18 mouse cellular contexts compared by ENCODE assay signal in genomic region chr6:72937430-72937829, GRCm38 (mm10). TPM values are rescaled to one million over a fixed set of nuclear protein-coding genes. Genes with fewer than 3 reads are reported as not detected.
DNase-seq lines count a peak whose midpoint lies in the region; ATAC-seq and TF ChIP-seq lines count a peak whose summit lies in the region.
"Had no signal": no experiment of that assay in that cellular context is flagged by ENCODE, and none has a peak within 500 bp of the region (broad histone marks: within the 10 kb centered on the region; RNA-seq: fewer than 3 reads in every experiment).

No protein-coding gene starts in this region.

- no peak overlapping the region for H3K4me3 ChIP-seq in bone marrow, adult 2 months (replicated peaks; ENCODE audit: control insufficient read depth, low read depth, low read length)
- H3K4me3 ChIP-seq in megakaryocyte, embryonic 14.5 days (replicated peaks) = peak overlapping the region; percentile 88
- no peak overlapping the region for H3K4me3 ChIP-seq in midbrain, embryonic 14.5 days (replicated peaks; ENCODE audit: low read depth, low read length)
- H3K4me3 ChIP-seq: heart, embryonic 12.5 days; limb, embryonic 13.5 days had no signal

- H3K27me3 ChIP-seq in megakaryocyte, embryonic 14.5 days (replicated peaks) = peaks cover 1% of the 10 kb centered on the region
- no peaks in the 10 kb centered on the region for H3K27me3 ChIP-seq in midbrain, embryonic 14.5 days (ENCODE audit: control insufficient read depth, insufficient read depth, low read length)
- H3K27me3 ChIP-seq: heart, embryonic 12.5 days; limb, embryonic 13.5 days had no signal

- H3K9ac ChIP-seq in midbrain, embryonic 14.5 days (replicated peaks; ENCODE audit: low read length) = no peak overlapping the region
- H3K9ac ChIP-seq: heart, embryonic 12.5 days; limb, embryonic 13.5 days had no signal

- H3K4me1 ChIP-seq in bone marrow, adult 2 months (ENCODE audit: control insufficient read depth, insufficient read depth, low read length) = no peaks in the 10 kb centered on the region; the same call in 1 of the 2 replicates
- H3K4me1 ChIP-seq in megakaryocyte, embryonic 14.5 days = peaks cover 31% of the 10 kb centered on the region
- no peaks in the 10 kb centered on the region for H3K4me1 ChIP-seq in midbrain, embryonic 14.5 days (ENCODE audit: control insufficient read depth, insufficient read depth, low read length)
- H3K4me1 ChIP-seq: heart, embryonic 12.5 days; limb, embryonic 13.5 days had no signal

- ATAC-seq in midbrain, embryonic 14.5 days (ENCODE audit: low FRiP score, low TSS enrichment) = no peak
- ATAC-seq: forebrain, embryonic 14.5 days; hindbrain, postnatal 0 days; midbrain, embryonic 16.5 days had no signal

- 6% methylated on average over 3 of the region's 3 CpGs for WGBS in bone marrow, adult 2 months
- WGBS in midbrain, embryonic 14.5 days = 86% methylated on average over 3 of the region's 3 CpGs

- no peaks in the 10 kb centered on the region for H3K36me3 ChIP-seq in megakaryocyte, embryonic 14.5 days (replicated peaks; ENCODE audit: low read length)
- no peaks in the 10 kb centered on the region for H3K36me3 ChIP-seq in midbrain, embryonic 14.5 days (ENCODE audit: control insufficient read depth, insufficient read depth, low read length)
- H3K36me3 ChIP-seq: heart, embryonic 12.5 days; limb, embryonic 13.5 days had no signal

- DNase-seq in 416B (ENCODE audit: low read depth) = peak; percentile 43
- peak; percentile 24 for DNase-seq in A20 (ENCODE audit: low read depth, low spot score)
- no peak for DNase-seq in midbrain, embryonic 14.5 days
- no peak for DNase-seq in spleen, postnatal 10 days (ENCODE audit: low spot score in 2 of 2)
- DNase-seq in heart, adult 11 months = no peak
- DNase-seq: cerebellum, postnatal 14 days; gastrocnemius, postnatal 36 days; kidney, adult 2 months; kidney, postnatal 25 days; layer of hippocampus, adult 9-11 months; thymus, adult 2 months had no signal

- no peak for TF ChIP-seq CTCF in bone marrow, adult 2 months (IDR thresholded peaks at IDR 0.05; ENCODE audit: control insufficient read depth, insufficient read depth, low read length)

- peak overlapping the region; percentile 57 for H3K27ac ChIP-seq in bone marrow, adult 2 months (ENCODE audit: control insufficient read depth, insufficient read depth, low read depth, low read length, poor library complexity)
- H3K27ac ChIP-seq in midbrain, embryonic 14.5 days (replicated peaks; ENCODE audit: low read depth, low read length) = no peak overlapping the region
- H3K27ac ChIP-seq: hindbrain, postnatal 0 days; limb, embryonic 13.5 days had no signal

- no peak for TF ChIP-seq POLR2A in bone marrow, adult 2 months (IDR thresholded peaks at IDR 0.05; ENCODE audit: borderline replicate concordance, control insufficient read depth, low read depth, low read length)

- H3K9me3 ChIP-seq in megakaryocyte, embryonic 14.5 days = no peaks in the 10 kb centered on the region
- H3K9me3 ChIP-seq in midbrain, embryonic 14.5 days (ENCODE audit: control insufficient read depth, low read length) = no peaks in the 10 kb centered on the region
- H3K9me3 ChIP-seq: limb, embryonic 13.5 days had no signal

- no peak overlapping the region for H3K4me2 ChIP-seq in midbrain, embryonic 14.5 days (ENCODE audit: low read length)
- H3K4me2 ChIP-seq: heart, embryonic 12.5 days; limb, embryonic 13.5 days had no signal

RNA-seq across cellular contexts. Expression of gene Tmsb10, which starts 21.1 kb away (rescaled TPM):
- 247 and 517 TPM in 2 replicates for polyA plus RNA-seq in bone marrow, adult 2 months (2011; ENCODE audit: insufficient read depth, insufficient read length, low replicate concordance, missing spikeins)
- polyA plus RNA-seq in megakaryocyte, embryonic 14.5 days (2012; ENCODE audit: insufficient read depth, low replicate concordance) = 60.6 and 494 TPM in 2 replicates
- 5,692 and 7,005 TPM in 2 replicates for polyA plus RNA-seq in midbrain, embryonic 14.5 days (2014; fragmentation: Nextera tagmentation; extraction: Ambion mirVana)

RNA-seq across cellular contexts. Expression of gene Kcmf1, which starts 37.7 kb away (rescaled TPM):
- 35.9 and 51.4 TPM in 2 replicates for polyA plus RNA-seq in bone marrow, adult 2 months (2011; ENCODE audit: insufficient read depth, insufficient read length, low replicate concordance, missing spikeins)
- 10.2 and 91.5 TPM in 2 replicates for polyA plus RNA-seq in megakaryocyte, embryonic 14.5 days (2012; ENCODE audit: insufficient read depth, low replicate concordance)
- polyA plus RNA-seq in midbrain, embryonic 14.5 days (2014; fragmentation: Nextera tagmentation; extraction: Ambion mirVana) = 34.8 and 40.9 TPM in 2 replicates

Comparison
In these comparisons a context has a peak if more than half of its experiments do, and no peak if none do; other contexts are left out.
1. DNase-seq: peak in 416B (single experiment) and A20 (single experiment); none in midbrain, embryonic 14.5 days (single experiment), spleen, postnatal 10 days (0 of 2) and heart, adult 11 months (single experiment).
2. RNA of gene Tmsb10, which starts 21.1 kb away (polyA plus RNA-seq): 5,692 to 7,005 TPM in midbrain, embryonic 14.5 days; 247 to 517 TPM in bone marrow, adult 2 months and 60.6 to 494 TPM in megakaryocyte, embryonic 14.5 days; every median in the first group is over 10 times any median in the second.